Mouse (Mus musculus) neural tube, embryonic 12.5 days (tissue): ENCODE data around the gene Hspb7. TPM values are rescaled to one million over a fixed set of nuclear protein-coding genes. Genes with fewer than 3 reads are reported as not detected.
A peak's percentile ranks its signal among the peaks of the same experiment; 100 is the strongest.

ENCODE experiments used
- ATAC-seq: fragments of 200-750 bp; cut with Nextera tagmentation; 2 replicates; pipeline ENCODE4 v1.8.0; 2017; ENCODE audit warnings: low read depth, mild to moderate bottlenecking, moderate TSS enrichment, moderate library complexity; ENCODE audit not compliant: low FRiP score
- H3K27ac ChIP-seq: fragments of 300-500 bp; sonication (generic); 2 replicates; pipeline ENCODE4 v1.5.1; 2016
- H3K27me3 ChIP-seq: fragments of 300-500 bp; sonication (generic); replicated peaks from 2 replicates; pipeline ENCODE4 v1.6.1; 2016; ENCODE audit warnings: mild to moderate bottlenecking
- H3K36me3 ChIP-seq: fragments of 300-500 bp; sonication (generic); 2 replicates; pipeline ENCODE4 v1.6.1; 2016; ENCODE audit warnings: mild to moderate bottlenecking
- H3K4me1 ChIP-seq: fragments of 300-500 bp; sonication (generic); 2 replicates; pipeline ENCODE4 v1.6.1; 2016
- H3K4me2 ChIP-seq: fragments of 300-500 bp; sonication (generic); replicated peaks from 2 replicates; pipeline ENCODE4 v1.6.1; 2016; ENCODE audit warnings: mild to moderate bottlenecking
- H3K4me3 ChIP-seq: fragments of 300-500 bp; sonication (generic); 2 replicates; pipeline ENCODE4 v1.5.1; 2016
- H3K9ac ChIP-seq: fragments of 300-500 bp; sonication (generic); 2 replicates; pipeline ENCODE4 v1.6.1; 2016; ENCODE audit warnings: mild to moderate bottlenecking
- H3K9me3 ChIP-seq: fragments of 300-500 bp; sonication (generic); 2 replicates; pipeline ENCODE4 v1.6.1; 2016; ENCODE audit warnings: mild to moderate bottlenecking
- WGBS: fragments of 180-500 bp; shearing (Covaris S2); methylation state at CpG from one replicate; pipeline ENCODE4 v1.1.7; 2016; 5-methylcytosine and 5-hydroxymethylcytosine counted together
- polyA plus RNA-seq: library from polyadenylated mRNA; unstranded; fragments of >200 nt; fragmentation: Nextera tagmentation; extraction: Ambion mirVana; gene quantifications from 2 replicates; pipeline ENCODE4 v1.2.1, GENCODE M21; 2016

The Hspb7 gene
- polyA plus RNA-seq, 1 experiment from 2014 or later, result not detected

GRCm38 (mm10) chr4:141422841-141423240 lies 2.3 kb downstream of the Hspb7 start:
- Histone ChIP-seq H3K36me3 (no peaks in the 10 kb centered on the region), H3K4me1 (peaks cover 10% of the 10 kb centered on the region; the same call in 1 of the 2 replicates), H3K4me2 (no peak overlapping the region), H3K9me3 (no peaks in the 10 kb centered on the region), H3K27me3 (peaks cover 37% of the 10 kb centered on the region), H3K27ac (no peak overlapping the region), H3K9ac (no peak overlapping the region), H3K4me3 (no peak overlapping the region)
- no peak for ATAC-seq
- 85% methylated on average over 5 of the region's 5 CpGs for WGBS

GRCm38 (mm10) chr4:141423288-141423687 lies 2.7 kb downstream of the Hspb7 start:
- ATAC-seq, result no peak

GRCm38 (mm10) chr4:141423691-141424431 lies 3.3 kb downstream of the Hspb7 start:
- no peak overlapping the region for H3K4me2 ChIP-seq
- H3K4me3 ChIP-seq, result no peak overlapping the region
- H3K4me1 ChIP-seq, result peaks cover 10% of the 10 kb centered on the region; the same call in 1 of the 2 replicates
- WGBS, result 89% methylated on average over 13 of the region's 13 CpGs
- no peak for ATAC-seq
- H3K27ac ChIP-seq, result no peak overlapping the region
- no peaks in the 10 kb centered on the region for H3K36me3 ChIP-seq
- H3K9ac ChIP-seq, result no peak overlapping the region
- H3K27me3 ChIP-seq, result peaks cover 37% of the 10 kb centered on the region
- H3K9me3 ChIP-seq, result no peaks in the 10 kb centered on the region

More at GRCm38 (mm10) chr4:141423288-141423687, 2.7 kb downstream of the Hspb7 start:
- Histone ChIP-seq H3K36me3 (no peaks in the 10 kb centered on the region), H3K9me3 (no peaks in the 10 kb centered on the region), H3K4me3 (no peak overlapping the region), H3K9ac (no peak overlapping the region), H3K27ac (no peak overlapping the region), H3K4me1 (peaks cover 10% of the 10 kb centered on the region; the same call in 1 of the 2 replicates), H3K4me2 (no peak overlapping the region), H3K27me3 (peaks cover 37% of the 10 kb centered on the region)
- WGBS, result 83% methylated on average over 5 of the region's 5 CpGs

GRCm38 (mm10) chr4:141425484-141426479 lies 5.2 kb downstream of the Hspb7 start:
- no peaks in the 10 kb centered on the region for H3K9me3 ChIP-seq
- H3K4me1 ChIP-seq, result peaks cover 10% of the 10 kb centered on the region; the same call in 1 of the 2 replicates
- H3K4me2 ChIP-seq, result peak overlapping the region; percentile 64
- H3K27me3 ChIP-seq, result peaks cover 37% of the 10 kb centered on the region
- WGBS, result 5% methylated on average over 36 of the region's 36 CpGs
- peak overlapping the region; percentile 44 for H3K9ac ChIP-seq
- peak; percentile 76 for ATAC-seq
- no peaks in the 10 kb centered on the region for H3K36me3 ChIP-seq
- H3K4me3 ChIP-seq, result peak overlapping the region; percentile 39
- no peak overlapping the region for H3K27ac ChIP-seq

GRCm38 (mm10) chr4:141426796-141427745 lies 6.5 kb downstream of the Hspb7 start:
- ATAC-seq, result no peak
- 84% methylated on average over 10 of the region's 10 CpGs for WGBS
- no peak overlapping the region for H3K4me2 ChIP-seq

GRCm38 (mm10) chr4:141427921-141428320 lies 7.3 kb downstream of the Hspb7 start:
- peaks cover 35% of the 10 kb centered on the region for H3K27me3 ChIP-seq
- ATAC-seq, result no peak
- peaks cover 10% of the 10 kb centered on the region; the same call in 1 of the 2 replicates for H3K4me1 ChIP-seq
- H3K9ac ChIP-seq, result no peak overlapping the region
- H3K9me3 ChIP-seq, result no peaks in the 10 kb centered on the region
- H3K4me3 ChIP-seq, result no peak overlapping the region
- no peak overlapping the region for H3K4me2 ChIP-seq
- no peak overlapping the region for H3K27ac ChIP-seq
- 86% methylated on average over 13 of the region's 13 CpGs for WGBS
- H3K36me3 ChIP-seq, result no peaks in the 10 kb centered on the region

More at GRCm38 (mm10) chr4:141426796-141427745, 6.5 kb downstream of the Hspb7 start:
- Histone ChIP-seq H3K4me1 (peaks cover 10% of the 10 kb centered on the region; the same call in 1 of the 2 replicates), H3K9ac (no peak overlapping the region), H3K27me3 (peaks cover 35% of the 10 kb centered on the region), H3K36me3 (no peaks in the 10 kb centered on the region), H3K4me3 (no peak overlapping the region), H3K27ac (no peak overlapping the region), H3K9me3 (no peaks in the 10 kb centered on the region)

- 80% methylated on average over 6 of the region's 6 CpGs for WGBS
- no peak overlapping the region for H3K27ac ChIP-seq
Measured at GRCm38 (mm10) chr4:141429381-141429780, 8.8 kb downstream of the Hspb7 start.

GRCm38 (mm10) chr4:141429847-141430246 lies 9.3 kb downstream of the Hspb7 start:
- 51% methylated on average over 9 of the region's 9 CpGs for WGBS
- no peak for ATAC-seq
- H3K9ac ChIP-seq, result no peak overlapping the region
- H3K4me2 ChIP-seq, result no peak overlapping the region
- peaks cover 10% of the 10 kb centered on the region; the same call in 1 of the 2 replicates for H3K4me1 ChIP-seq
- H3K4me3 ChIP-seq, result no peak overlapping the region
- H3K27me3 ChIP-seq, result peaks cover 18% of the 10 kb centered on the region
- no peak overlapping the region for H3K27ac ChIP-seq
- no peaks in the 10 kb centered on the region for H3K9me3 ChIP-seq
- no peaks in the 10 kb centered on the region for H3K36me3 ChIP-seq

More at GRCm38 (mm10) chr4:141429381-141429780, 8.8 kb downstream of the Hspb7 start:
- H3K4me2 ChIP-seq, result no peak overlapping the region
- no peak overlapping the region for H3K9ac ChIP-seq
- H3K36me3 ChIP-seq, result no peaks in the 10 kb centered on the region
- ATAC-seq, result no peak
- peaks cover 23% of the 10 kb centered on the region for H3K27me3 ChIP-seq
- peaks cover 10% of the 10 kb centered on the region; the same call in 1 of the 2 replicates for H3K4me1 ChIP-seq
- no peak overlapping the region for H3K4me3 ChIP-seq
- no peaks in the 10 kb centered on the region for H3K9me3 ChIP-seq

- H3K4me3 ChIP-seq, result no peak overlapping the region
- no peak overlapping the region for H3K4me2 ChIP-seq
- H3K9ac ChIP-seq, result no peak overlapping the region
- H3K9me3 ChIP-seq, result no peaks in the 10 kb centered on the region
- WGBS, result 48% methylated on average over 9 of the region's 9 CpGs
- no peak for ATAC-seq
- H3K4me1 ChIP-seq, result peaks cover 2% of the 10 kb centered on the region; the same call in 1 of the 2 replicates
- H3K27me3 ChIP-seq, result 0 out of 2 replicates have a peak, but pooled peaks cover 8% of the 10 kb centered on the region
- no peaks in the 10 kb centered on the region for H3K36me3 ChIP-seq
- H3K27ac ChIP-seq, result no peak overlapping the region
Measured at GRCm38 (mm10) chr4:141430997-141431396, 10.4 kb downstream of the Hspb7 start.

GRCm38 (mm10) chr4:141432666-141433065 lies 12.1 kb downstream of the Hspb7 start:
- no peaks in the 10 kb centered on the region for H3K27me3 ChIP-seq
- no peaks in the 10 kb centered on the region for H3K36me3 ChIP-seq
- ATAC-seq, result no peak
- H3K4me2 ChIP-seq, result no peak overlapping the region
- H3K27ac ChIP-seq, result no peak overlapping the region
- H3K4me3 ChIP-seq, result no peak overlapping the region
- 67% methylated on average over 14 of the region's 14 CpGs for WGBS
- H3K9ac ChIP-seq, result no peak overlapping the region
- no peaks in the 10 kb centered on the region for H3K9me3 ChIP-seq
- H3K4me1 ChIP-seq, result no peaks in the 10 kb centered on the region

- Histone ChIP-seq H3K4me1 (no peaks in the 10 kb centered on the region), H3K4me3 (no peak overlapping the region), H3K4me2 (no peak overlapping the region), H3K9me3 (no peaks in the 10 kb centered on the region), H3K36me3 (no peaks in the 10 kb centered on the region), H3K9ac (no peak overlapping the region), H3K27ac (no peak overlapping the region), H3K27me3 (no peaks in the 10 kb centered on the region)
- no peak for ATAC-seq
- 83% methylated on average over 18 of the region's 18 CpGs for WGBS
Measured at GRCm38 (mm10) chr4:141433191-141433590, 12.6 kb downstream of the Hspb7 start.
